In genomic region chr19:56105452-56106091, GRCm38 (mm10) we compare ENCODE assay signal across 10 mouse cellular contexts.
DNase-seq lines count a peak whose midpoint lies in the region; ATAC-seq and TF ChIP-seq lines count a peak whose summit lies in the region.
"Had no signal": no experiment of that assay in that cellular context is flagged by ENCODE, and none has a peak within 500 bp of the region (broad histone marks: within the 10 kb centered on the region; RNA-seq: fewer than 3 reads in every experiment).

No protein-coding gene starts in this region.

- H3K27me3 ChIP-seq in forebrain, embryonic 14.5 days (replicated peaks; ENCODE audit: control insufficient read depth, insufficient read depth, low read length) = no peaks in the 10 kb centered on the region
- H3K27me3 ChIP-seq in forebrain, embryonic 11.5 days (ENCODE audit: control insufficient read depth, insufficient read depth, low read length) = no peaks in the 10 kb centered on the region
- no peaks in the 10 kb centered on the region for H3K27me3 ChIP-seq in midbrain, postnatal 0 days (ENCODE audit: insufficient read depth, low read length)

- peak; percentile 12 for DNase-seq in forebrain, embryonic 14.5 days (ENCODE audit: low spot score)
- no peak for DNase-seq in forebrain, embryonic 11.5 days (ENCODE audit: low spot score)
- DNase-seq in embryo, embryonic 11 days = peak; percentile 80
- DNase-seq in kidney, adult 8-10 months = peak; percentile 4 to 10
- DNase-seq in midbrain, postnatal 0 days (ENCODE audit: low spot score) = peak; percentile 54
- DNase-seq in layer of hippocampus, adult 8-10 months (ENCODE audit: low spot score in 2 of 2) = no peak
- no peak for DNase-seq in right cerebral cortex, postnatal 25 days
- no peak for DNase-seq in gastrocnemius, postnatal 36 days
- DNase-seq: right cerebral cortex, postnatal 14 days had no signal

- no peak overlapping the region for H3K9ac ChIP-seq in forebrain, embryonic 14.5 days (ENCODE audit: low read length)
- no peak overlapping the region for H3K9ac ChIP-seq in forebrain, embryonic 11.5 days (ENCODE audit: low read length)
- no peak overlapping the region for H3K9ac ChIP-seq in midbrain, postnatal 0 days (replicated peaks; ENCODE audit: low read length, poor library complexity, severe bottlenecking)

- no peak overlapping the region for H3K27ac ChIP-seq in forebrain, embryonic 14.5 days (ENCODE audit: low read depth, low read length)
- no peak overlapping the region for H3K27ac ChIP-seq in forebrain, embryonic 11.5 days (ENCODE audit: low read depth, low read length)
- no peak overlapping the region for H3K27ac ChIP-seq in midbrain, postnatal 0 days (ENCODE audit: low read depth, low read length)
- H3K27ac ChIP-seq: heart, adult 2 months had no signal

- H3K4me1 ChIP-seq in forebrain, embryonic 14.5 days (ENCODE audit: control insufficient read depth, insufficient read depth, low read length) = no peaks in the 10 kb centered on the region
- no peaks in the 10 kb centered on the region for H3K4me1 ChIP-seq in forebrain, embryonic 11.5 days (replicated peaks; ENCODE audit: control insufficient read depth, insufficient read depth, low read length)
- H3K4me1 ChIP-seq in midbrain, postnatal 0 days (ENCODE audit: insufficient read depth, low read length) = no peaks in the 10 kb centered on the region

- intact Hi-C loops in gastrocnemius, postnatal 36 days (cut with DNase I) = no loop called here

- no peak; the same call in 1 of the 2 replicates for ATAC-seq in forebrain, embryonic 14.5 days
- ATAC-seq in forebrain, embryonic 11.5 days (replicated peaks; ENCODE audit: low FRiP score) = no peak
- ATAC-seq in midbrain, postnatal 0 days (ENCODE audit: low FRiP score) = peak; percentile 49; the same call in 1 of the 2 replicates

- WGBS in forebrain, embryonic 14.5 days = 81% methylated on average over 23 of the region's 23 CpGs
- 67% methylated on average over 23 of the region's 23 CpGs for WGBS in forebrain, embryonic 11.5 days
- WGBS in midbrain, postnatal 0 days = 47% methylated on average over 23 of the region's 23 CpGs

- no peak for TF ChIP-seq CTCF in midbrain, postnatal 0 days (IDR thresholded peaks at IDR 0.05)

- H3K36me3 ChIP-seq in forebrain, embryonic 14.5 days (ENCODE audit: control insufficient read depth, insufficient read depth, low read length) = no peaks in the 10 kb centered on the region
- H3K36me3 ChIP-seq in forebrain, embryonic 11.5 days (ENCODE audit: control insufficient read depth, insufficient read depth, low read length) = no peaks in the 10 kb centered on the region
- no peaks in the 10 kb centered on the region for H3K36me3 ChIP-seq in midbrain, postnatal 0 days (ENCODE audit: insufficient read depth, low read length)

- no peak overlapping the region for H3K4me2 ChIP-seq in forebrain, embryonic 14.5 days (ENCODE audit: low read length)
- no peak overlapping the region for H3K4me2 ChIP-seq in forebrain, embryonic 11.5 days (ENCODE audit: low read depth, low read length, severe bottlenecking)
- no peak overlapping the region for H3K4me2 ChIP-seq in midbrain, postnatal 0 days (ENCODE audit: low read depth, low read length, poor library complexity, severe bottlenecking)

- H3K4me3 ChIP-seq in forebrain, embryonic 14.5 days (ENCODE audit: low read depth, low read length) = no peak overlapping the region
- no peak overlapping the region for H3K4me3 ChIP-seq in forebrain, embryonic 11.5 days (ENCODE audit: low read depth, low read length)
- H3K4me3 ChIP-seq in midbrain, postnatal 0 days (ENCODE audit: low read depth, low read length) = no peak overlapping the region
- H3K4me3 ChIP-seq: heart, adult 2 months had no signal

- no peaks in the 10 kb centered on the region for H3K9me3 ChIP-seq in forebrain, embryonic 14.5 days (replicated peaks; ENCODE audit: control insufficient read depth, low read length)
- peaks cover 5% of the 10 kb centered on the region; the same call in 1 of the 2 replicates for H3K9me3 ChIP-seq in forebrain, embryonic 11.5 days (ENCODE audit: control insufficient read depth, low read length)
- H3K9me3 ChIP-seq in midbrain, postnatal 0 days (ENCODE audit: low read length) = peaks cover 3% of the 10 kb centered on the region; the same call in 1 of the 2 replicates

Comparison
In these comparisons a context has a peak if more than half of its experiments do, and no peak if none do; other contexts are left out.
1. DNase-seq: peak in forebrain, embryonic 14.5 days (single experiment), embryo, embryonic 11 days (single experiment), kidney, adult 8-10 months (2 of 2) and midbrain, postnatal 0 days (single experiment); none in forebrain, embryonic 11.5 days (single experiment), layer of hippocampus, adult 8-10 months (0 of 2), right cerebral cortex, postnatal 25 days (single experiment) and gastrocnemius, postnatal 36 days (0 of 2).